Mouse (Mus musculus) adrenal gland, adult 18-20 months (tissue): ENCODE measurements around the gene Rptn. TPM values are rescaled to one million over a fixed set of nuclear protein-coding genes. Genes with fewer than 3 reads are reported as not detected.

ENCODE experiments used
- DNase-seq, 2 experiments: peaks; one replicate each; pipeline ENCODE4 v3.0.0; 2021 to 2022; ENCODE audit warnings: low spot score in 2 of 2
- long read RNA-seq, 2 experiments: library from polyadenylated mRNA; stranded (forward); transcript quantifications; one replicate each; pipeline ENCODE4 v2.0.0; 2021
- total RNA-seq, 2 experiments: library from RNA; stranded (reverse); gene quantifications; 1 replicate in 1 of 2; 2 replicates in 1 of 2; pipeline ENCODE4 v1.2.3; 2021

The Rptn gene
- not detected for total RNA-seq
- long read RNA-seq, experiment 1: 0 reads
- long read RNA-seq, experiment 2: 0 reads

- DNase-seq: no peak
These were observed at the start of gene Rptn for GRCm38 (mm10) chr3:93393366-93393765. TSS of gene Rptn (plus strand) at chr3:93393699.

- DNase-seq: no peak
These were observed 46.6 kb upstream of the Rptn start for GRCm38 (mm10) chr3:93346896-93347295.

GRCm38 (mm10) chr3:93360045-93360444, 33.5 kb upstream of the Rptn start:
- DNase-seq: peak; percentile 47 to 60

GRCm38 (mm10) chr3:93361933-93362574, 31.4 kb upstream of the Rptn start:
- no peak for DNase-seq

DNA sequence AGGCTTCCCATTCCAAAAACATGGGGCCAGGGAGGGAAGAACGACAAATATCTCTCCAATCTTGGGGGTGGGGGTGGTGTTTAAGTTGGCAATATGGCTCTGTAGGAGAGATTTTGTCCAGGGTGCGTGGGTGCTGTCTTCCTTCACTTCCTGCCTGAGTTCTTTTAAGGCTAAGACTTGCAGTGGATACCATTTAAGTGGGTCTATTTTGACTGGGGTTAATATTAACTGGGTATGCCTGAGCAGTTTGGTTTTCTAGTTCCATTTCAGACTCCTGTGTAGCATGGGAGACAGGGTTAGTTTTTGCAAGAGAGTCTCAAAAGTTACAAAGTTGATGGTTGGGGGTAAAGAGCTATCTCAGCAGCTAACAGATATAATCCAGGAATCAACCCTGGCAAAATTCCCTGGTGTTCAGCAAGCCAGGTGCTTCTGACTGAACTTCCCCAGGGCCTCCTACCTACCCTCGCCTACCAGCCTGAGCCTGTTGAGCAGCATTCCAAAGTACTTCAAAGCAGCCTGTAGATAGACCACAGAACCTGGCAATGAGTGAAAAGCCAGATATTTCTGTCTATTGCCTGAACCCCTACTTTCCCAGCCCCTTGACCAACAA, 26.4 kb upstream of the Rptn start:
- no peak for DNase-seq

GRCm38 (mm10) chr3:93368171-93368570, 25.3 kb upstream of the Rptn start:
- no peak for DNase-seq

DNA sequence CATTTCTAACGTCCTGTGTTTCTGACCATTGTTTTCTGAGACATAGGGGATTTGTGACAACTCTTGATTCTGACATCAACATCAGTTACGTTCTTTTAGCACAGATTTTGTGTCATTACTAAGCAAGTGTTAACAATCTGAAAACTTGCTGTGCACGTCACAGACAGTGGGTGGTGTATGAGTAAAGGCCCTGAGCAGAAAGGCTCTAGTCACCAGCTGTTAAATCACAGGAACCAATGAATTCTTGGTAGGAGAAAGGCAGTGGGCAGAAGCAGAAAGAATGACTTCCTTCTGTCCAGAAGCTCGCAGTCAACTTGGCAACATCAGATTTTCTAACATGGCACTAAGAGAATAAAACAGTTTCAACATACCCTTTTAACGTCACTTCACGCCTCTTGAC, 20.1 kb upstream of the Rptn start:
- no peak for DNase-seq

- DNase-seq: no peak
These were observed 18.3 kb upstream of the Rptn start for GRCm38 (mm10) chr3:93375196-93375595.

DNA sequence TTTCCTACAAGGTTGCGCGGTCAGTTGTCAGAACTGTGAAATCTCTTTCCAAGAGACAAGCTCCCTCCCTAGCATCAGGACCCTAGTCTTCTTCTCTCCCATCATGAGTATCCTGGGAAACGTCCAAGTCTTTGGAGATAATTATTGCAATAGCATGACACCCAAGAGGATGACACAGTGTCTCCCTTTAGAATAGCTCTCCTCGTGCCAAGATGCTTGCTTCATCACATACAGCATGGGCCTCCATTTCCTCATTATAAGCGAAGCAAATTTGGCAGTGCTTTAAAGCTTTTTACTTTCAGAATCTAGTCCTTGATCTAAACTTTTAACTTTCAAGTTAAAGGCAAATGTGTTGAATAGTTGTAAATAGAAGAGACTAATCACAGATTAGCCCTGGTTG, 17.9 kb upstream of the Rptn start:
- DNase-seq: no peak

- no peak for DNase-seq
These were observed 15.4 kb upstream of the Rptn start for GRCm38 (mm10) chr3:93378146-93378545.

DNA sequence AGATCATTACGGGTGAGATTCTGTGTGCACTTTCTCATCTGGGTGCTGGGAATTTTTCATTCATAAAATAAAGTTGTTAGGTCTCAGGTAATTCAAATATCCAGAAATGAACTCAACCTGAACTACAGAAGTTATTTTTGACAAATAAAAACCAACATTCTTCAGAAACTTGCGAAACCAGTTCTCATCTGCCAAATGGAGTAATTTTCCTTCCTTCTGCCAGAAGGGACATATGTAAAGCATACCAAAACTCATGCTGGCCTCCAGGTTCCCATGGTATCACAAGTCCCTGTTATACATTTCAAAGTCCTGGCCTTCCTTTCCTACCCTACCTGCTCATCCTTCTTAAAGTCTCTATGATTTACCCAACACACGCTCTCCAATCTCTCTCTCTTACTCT, 10.4 kb downstream of the Rptn start:
- DNase-seq: no peak

GRCm38 (mm10) chr3:93406992-93407391, 13.5 kb downstream of the Rptn start:
- DNase-seq: peak in 1 of 2 experiments; percentile 26

GRCm38 (mm10) chr3:93411905-93412304, 18.4 kb downstream of the Rptn start:
- no peak for DNase-seq

DNA sequence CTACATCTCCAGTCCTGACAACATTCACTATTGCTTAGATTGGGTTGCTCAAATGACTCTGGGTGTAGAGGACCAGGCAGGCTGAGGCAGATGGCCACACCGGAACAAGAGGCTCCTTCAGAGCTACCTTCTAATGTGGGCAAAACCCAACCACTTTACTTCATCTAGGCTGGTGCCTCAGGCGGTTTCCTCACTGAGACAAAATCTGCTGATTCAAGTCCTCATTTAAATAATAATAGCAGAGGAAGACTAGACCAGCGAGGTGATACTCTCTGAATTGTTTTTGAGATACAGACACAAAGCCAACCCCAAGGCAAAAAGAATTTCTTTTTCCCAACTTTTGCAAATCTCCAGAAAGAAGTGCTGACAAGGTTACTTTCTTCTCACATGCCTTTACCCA, 38.2 kb downstream of the Rptn start:
- DNase-seq: no peak

GRCm38 (mm10) chr3:93442030-93442429, 48.5 kb downstream of the Rptn start, which contains the start of gene Tchh:
TSS of gene Tchh (plus strand) at chr3:93442330.
- no peak for DNase-seq

- peak; percentile 19 to 21 for DNase-seq
These were observed 50.1 kb downstream of the Rptn start for GRCm38 (mm10) chr3:93443501-93444101.

DNA sequence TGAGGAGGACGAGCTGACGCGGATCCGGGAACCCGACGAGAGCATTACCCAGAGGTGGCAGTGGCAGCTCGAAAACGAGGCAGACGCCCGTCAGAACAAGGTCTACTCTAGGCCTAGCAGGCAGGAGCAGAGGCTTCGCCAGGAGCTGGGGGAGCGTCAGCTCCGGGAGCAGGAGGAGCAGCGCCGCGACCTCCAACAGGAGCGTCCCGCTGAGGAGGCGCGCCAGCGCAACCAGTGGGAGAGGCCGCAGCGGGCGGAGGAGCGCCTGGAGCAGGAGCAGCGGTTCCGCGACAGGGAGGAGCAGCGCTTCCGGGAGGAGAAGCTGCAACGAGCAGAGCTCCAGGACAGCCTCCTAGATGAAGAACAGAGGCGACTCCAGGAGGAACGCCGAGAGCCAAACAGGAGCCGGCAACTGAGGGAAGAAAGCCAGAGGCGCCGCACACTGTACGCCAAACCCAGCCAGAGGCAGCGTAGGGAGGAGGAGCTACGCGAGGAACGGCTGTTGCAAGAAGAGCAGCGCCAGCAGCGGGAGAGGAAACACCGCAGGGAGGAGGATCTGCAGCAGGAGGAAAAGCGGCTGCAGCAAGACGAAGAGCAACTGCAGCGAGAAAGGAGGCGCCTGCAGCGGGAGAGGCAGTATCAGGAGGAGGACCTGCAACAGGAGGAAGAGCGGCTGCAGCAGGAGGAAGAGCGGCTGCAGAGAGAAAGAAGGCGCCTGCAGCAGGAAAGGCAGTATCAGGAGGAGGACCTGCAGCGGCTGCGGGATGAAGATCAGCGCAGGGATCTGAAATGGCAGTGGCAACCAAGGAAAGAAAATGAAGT, 51.1 kb downstream of the Rptn start:
- DNase-seq: peak; percentile 48 to 65

DNA sequence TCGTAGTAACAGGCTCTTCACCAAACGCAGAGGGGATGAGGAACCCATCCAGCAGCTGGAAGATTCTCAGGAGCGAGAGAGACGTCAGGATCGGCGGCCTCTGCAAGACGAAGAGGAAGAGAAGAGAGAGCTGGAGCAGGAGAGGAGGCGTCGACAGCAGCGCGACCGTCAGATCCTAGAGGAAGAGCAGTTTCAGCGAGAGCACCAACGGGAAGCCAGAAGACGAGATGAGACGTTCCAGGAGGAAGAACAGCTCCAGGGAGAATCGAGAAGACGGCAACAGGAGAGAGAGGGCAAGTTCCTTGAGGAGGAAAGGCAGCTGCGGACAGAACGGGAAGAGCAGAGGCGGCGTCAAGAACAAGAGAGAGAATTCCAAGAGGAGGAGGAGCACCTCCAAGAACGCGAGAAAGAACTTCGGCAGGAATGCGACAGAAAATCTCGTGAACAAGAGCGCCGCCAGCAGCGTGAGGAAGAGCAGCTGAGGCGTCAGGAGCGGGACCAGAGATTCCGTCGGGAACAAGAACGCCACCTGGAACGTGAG, 51.7 kb downstream of the Rptn start:
- peak; percentile 14 to 20 for DNase-seq

DNA sequence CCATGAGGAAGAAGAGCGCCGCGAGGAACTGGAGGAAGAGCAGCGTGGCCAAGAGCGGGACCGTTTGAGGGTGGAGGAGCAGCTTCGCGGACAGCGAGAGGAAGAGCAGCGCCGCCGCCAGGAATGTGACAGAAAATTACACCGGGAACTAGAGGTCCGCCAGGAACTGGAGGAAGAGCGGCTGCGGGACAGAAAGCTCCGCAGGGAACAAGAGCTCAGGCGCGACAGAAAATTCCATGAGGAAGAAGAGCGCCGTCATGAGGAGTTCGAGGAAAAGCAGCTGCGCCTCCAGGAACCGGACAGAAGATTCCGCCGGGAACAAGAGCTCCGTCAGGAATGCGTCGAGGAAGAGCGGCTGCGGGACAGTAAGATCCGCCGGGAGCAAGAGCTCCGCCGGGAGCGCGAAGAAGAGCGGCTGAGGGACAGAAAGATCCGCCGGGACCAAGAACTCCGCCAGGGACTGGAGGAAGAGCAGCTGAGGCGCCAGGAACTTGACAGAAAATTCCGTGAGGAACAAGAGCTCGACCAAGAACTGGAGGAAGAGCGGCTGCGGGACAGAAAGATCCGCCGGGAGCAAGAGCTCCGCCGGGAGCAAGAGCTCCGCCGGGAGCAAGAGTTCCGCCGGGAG, 52.7 kb downstream of the Rptn start:
- DNase-seq: peak; percentile 25 to 31

- DNase-seq: peak in 1 of 2 experiments; percentile 37
These were observed 53.2 kb downstream of the Rptn start for GRCm38 (mm10) chr3:93446756-93447137.
